Mouse (Mus musculus) testis, postnatal 10 days (tissue): ENCODE measurements around the gene Dock9.

Experiments
- DNase-seq: peaks from one replicate; pipeline ENCODE4 v3.0.0; 2021; ENCODE audit warnings: low spot score

Gene Dock9

DNA sequence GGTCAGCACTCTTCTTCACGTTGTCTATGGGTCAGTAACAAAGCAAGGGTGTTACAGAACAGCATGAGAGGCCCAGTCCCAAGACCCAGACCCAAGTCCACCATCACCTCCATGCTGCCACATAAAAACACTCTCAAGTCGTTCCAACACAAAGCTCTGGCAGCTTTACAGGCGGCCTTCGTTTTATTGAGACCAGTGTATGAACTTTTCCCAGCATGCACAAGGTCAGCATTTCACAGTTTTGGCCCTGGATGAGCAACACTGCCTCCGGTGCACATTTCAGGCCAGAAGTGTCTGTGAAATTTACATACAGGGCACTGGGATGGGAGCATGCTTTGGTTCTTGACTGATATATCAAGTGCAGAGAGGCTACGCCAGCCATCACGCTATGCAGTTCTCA lies 6.5 kb downstream of the Dock9 start:
- DNase-seq = no peak

DNA sequence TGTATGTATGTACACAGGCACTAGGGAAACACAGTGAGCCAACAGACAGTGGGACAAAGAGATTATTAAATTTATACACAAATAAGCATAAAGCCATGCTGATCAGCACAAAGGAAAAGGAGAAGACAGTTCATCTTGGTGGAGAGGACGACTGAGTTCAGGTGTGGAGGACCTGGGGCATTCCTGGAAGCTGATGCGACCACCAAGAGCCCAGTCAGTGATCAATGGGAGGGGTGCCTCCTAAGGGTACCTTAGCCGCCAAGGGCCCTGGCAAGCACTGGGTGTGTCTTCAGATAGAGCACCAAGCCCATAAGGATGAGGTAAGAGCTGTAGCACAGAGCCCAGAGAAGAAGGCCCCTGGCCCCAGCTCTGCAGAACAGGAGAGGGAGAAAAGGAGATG lies 8.4 kb downstream of the Dock9 start:
- DNase-seq = no peak

GRCm38 (mm10) chr14:121788451-121788850 lies 9.2 kb downstream of the Dock9 start:
- DNase-seq = no peak

GRCm38 (mm10) chr14:121787430-121787829 lies 10.2 kb downstream of the Dock9 start:
- no peak for DNase-seq

GRCm38 (mm10) chr14:121786900-121787299 lies 10.7 kb downstream of the Dock9 start:
- DNase-seq = no peak

GRCm38 (mm10) chr14:121785394-121785793 lies 12.2 kb downstream of the Dock9 start:
- no peak for DNase-seq

DNA sequence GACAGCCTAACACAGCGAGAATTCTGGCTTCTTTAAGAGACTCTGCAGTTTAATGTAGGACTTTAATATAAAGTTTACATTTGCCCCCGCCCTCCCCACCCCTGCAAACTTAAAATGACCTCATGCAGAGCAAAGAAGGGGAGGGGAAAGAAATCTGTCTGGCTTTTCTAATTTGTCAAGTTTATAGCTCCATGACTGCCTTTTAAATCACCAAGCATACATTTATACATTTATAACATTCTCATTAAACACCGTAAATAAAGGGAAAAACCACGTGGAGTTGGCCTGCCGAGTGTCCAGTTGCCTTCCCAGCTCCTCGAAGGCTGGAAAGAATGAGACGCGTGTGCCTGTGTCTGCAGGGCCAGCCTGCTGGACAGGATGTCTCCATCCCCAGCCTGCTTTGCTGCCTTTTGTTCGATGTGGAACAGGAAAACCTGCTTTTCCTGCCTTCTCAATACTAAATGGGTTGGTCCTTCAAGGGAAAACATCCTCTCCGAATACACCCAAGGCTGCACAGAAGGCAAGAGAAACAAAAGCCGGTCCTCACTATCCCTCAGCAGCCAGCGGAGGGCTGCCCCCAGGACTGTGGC lies 16.6 kb downstream of the Dock9 start:
- DNase-seq = no peak

DNA sequence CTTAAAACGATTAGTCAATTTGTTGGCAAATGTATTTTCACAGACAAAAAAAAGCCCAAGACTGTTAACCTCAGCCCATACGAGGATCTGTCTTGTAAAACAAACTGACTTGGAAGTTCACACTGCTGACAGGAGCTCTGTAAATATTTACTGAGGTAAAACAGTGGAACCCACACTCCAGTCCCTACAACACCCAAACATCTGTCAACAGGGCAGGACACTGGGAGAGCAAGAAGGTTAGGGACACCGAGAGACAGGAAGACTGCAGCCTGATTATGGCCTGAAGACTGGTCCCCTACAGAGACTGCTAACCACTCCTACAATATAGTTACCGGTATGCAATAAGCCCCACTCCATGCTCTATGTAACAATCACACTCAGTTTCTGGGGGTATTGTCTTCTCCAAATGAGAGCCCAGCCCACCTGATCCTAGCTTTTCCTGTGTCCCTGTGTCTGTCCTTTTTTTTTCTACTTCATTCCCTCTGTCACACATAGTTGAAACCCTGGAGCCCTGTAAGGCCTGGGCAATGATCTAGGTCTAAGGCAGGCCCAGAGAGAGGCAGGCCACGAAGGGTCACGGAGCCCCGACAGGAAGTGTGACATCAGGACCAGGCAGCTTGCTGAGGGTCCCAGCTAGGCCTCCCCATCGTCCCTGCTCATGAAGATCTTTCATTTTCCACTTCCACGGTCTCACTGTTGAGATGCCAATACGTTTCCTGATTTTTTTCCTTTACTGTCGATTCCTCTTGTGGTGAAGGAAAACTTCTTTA lies 17.3 kb downstream of the Dock9 start:
- DNase-seq = no peak

DNA sequence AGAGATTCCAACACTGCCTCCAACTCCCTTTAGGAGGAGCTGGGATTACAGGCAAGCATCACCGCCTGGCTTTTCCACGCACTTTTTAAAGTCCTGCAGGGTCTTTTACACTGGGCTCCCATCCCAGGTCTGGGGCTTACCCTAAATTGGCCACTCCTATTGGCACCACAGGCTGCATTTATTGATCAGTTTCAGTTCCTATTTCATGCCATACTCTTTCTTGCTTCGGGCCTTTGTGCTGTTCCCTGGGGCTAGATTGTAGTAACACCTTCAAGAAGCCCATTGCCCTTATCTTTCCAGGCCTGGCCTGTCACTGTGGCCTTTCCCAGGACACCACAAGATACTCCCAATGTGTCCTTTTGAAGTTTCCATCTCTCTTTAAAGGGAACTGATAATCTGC lies 18.0 kb downstream of the Dock9 start:
- no peak for DNase-seq

- no peak for DNase-seq
Observed at GRCm38 (mm10) chr14:121777279-121777831, 20.3 kb downstream of the Dock9 start.

DNA sequence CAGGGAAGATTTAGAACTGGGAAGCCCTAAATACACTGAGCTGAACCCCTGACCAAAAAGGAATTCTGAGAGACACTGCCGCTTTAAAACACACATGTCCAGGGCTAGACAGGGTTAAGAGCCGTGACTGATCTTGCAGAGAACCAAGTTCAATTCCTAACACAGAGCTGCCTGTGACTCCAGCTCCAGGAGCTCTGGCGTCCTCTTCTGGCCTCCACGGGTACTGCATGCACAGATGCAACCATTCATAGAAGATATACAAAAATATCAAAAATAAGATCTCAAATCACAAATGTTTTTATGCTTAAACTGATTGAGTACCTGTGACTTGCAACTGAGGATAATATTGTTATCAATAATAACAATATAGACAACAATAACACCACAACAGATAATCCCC lies 20.9 kb downstream of the Dock9 start:
- DNase-seq = no peak

- no peak for DNase-seq
Observed at GRCm38 (mm10) chr14:121762021-121762452, 35.6 kb downstream of the Dock9 start.

GRCm38 (mm10) chr14:121760403-121760802 lies 37.2 kb downstream of the Dock9 start:
- DNase-seq = no peak

DNA sequence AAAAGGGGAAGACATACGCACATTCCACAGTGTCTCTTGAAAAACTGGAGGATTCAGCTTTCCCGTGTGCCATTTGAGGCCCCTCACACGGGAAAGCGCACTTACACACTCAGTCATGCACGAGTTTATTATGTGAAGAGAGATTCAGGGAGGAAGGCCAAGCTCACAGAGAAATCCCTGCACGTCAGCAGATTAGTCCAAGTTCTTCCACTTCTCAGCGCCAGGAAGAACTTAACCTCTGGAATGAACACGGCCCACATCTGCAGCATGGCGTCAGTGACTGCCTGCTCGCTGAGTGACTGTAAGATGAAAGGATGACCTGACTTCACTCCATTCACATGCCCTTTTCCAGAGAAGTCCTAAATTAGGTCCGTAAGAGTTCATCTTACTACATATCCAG lies 43.5 kb downstream of the Dock9 start:
- DNase-seq = no peak

DNA sequence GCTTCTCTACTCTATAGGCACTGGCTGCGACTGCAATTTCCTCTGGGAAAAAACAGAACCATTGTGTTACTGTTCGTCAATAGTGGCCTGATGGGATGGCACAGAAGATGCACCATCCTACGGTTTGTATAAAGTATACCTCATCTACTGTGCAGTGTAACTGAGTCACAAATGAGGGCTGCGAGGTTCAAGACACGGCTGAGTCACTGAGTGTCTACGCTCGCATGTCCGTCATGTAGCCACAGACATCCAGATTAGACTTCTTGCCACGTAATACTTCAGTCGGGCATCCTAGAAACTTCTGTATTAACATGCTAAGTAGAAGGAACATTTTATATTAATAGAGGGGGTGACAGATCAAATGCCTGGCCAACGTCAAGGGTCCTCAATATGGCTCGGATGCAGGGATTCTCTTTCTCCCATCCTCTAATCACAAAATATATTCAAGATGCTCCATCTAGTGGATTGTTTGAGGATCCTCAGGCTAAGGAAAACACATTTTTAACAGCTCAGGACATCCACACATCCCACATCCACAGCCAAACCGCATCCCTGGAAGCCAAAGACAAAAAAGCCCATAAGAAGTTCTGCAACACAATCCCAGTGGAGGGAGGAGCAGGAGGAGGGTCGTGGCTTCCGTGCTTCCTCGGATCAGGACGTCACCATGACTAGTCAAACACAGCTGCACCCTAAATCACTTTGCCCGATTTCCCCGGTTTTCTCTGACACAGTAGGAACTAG lies 44.8 kb downstream of the Dock9 start:
- no peak for DNase-seq

GRCm38 (mm10) chr14:121749606-121750005 lies 48.0 kb downstream of the Dock9 start:
- DNase-seq = no peak

DNA sequence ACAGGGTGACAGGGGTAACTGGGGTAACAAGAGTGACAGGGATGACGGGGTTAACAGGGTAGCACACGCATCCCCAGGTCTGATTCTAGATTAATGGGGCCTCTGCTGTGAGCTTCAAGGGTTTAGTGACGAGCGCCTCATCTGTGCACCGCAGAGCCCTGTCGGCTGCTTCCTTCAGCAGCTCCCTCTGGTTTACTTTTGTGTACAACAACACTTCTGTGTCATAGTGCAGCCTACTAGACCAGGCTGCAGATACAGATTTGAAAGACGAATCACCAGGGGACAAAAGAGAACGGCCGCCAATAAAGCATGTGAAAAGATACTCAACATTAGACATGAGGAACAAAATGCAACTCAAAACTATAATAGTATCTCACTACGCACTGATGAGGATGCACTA lies 48.6 kb downstream of the Dock9 start:
- no peak for DNase-seq

GRCm38 (mm10) chr14:121747360-121747759 lies 50.3 kb downstream of the Dock9 start:
- DNase-seq = no peak

DNA sequence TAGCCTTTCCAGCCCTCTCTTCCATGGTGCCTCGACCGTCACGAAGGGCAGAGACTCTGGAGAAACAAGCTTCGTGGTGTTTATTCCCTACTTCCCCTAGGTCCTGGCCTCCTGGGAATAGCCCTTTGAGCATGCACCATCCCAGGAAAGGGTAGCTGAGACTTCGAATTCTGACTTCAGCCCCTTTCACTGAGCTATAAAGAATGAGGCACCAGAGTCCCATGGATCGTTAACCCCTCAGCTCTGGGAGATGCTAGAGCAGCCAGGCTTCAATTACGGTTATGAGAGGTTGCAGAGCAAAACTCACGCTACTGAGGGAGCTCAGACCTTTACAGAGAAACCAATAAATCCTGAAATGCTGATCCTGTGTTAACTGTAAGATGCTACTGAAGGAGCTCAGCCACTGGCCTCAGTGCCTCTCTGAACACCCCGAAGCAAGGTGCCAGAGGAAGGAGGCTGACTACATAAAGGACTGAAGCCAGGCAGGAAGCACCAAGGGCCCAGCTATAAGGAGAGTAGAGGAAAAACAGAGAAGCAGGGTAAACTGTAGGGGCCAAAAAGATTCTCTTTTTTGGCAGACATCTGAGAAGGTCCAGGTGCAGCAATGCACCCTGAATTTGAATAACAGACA lies 53.7 kb downstream of the Dock9 start:
- no peak for DNase-seq

DNA sequence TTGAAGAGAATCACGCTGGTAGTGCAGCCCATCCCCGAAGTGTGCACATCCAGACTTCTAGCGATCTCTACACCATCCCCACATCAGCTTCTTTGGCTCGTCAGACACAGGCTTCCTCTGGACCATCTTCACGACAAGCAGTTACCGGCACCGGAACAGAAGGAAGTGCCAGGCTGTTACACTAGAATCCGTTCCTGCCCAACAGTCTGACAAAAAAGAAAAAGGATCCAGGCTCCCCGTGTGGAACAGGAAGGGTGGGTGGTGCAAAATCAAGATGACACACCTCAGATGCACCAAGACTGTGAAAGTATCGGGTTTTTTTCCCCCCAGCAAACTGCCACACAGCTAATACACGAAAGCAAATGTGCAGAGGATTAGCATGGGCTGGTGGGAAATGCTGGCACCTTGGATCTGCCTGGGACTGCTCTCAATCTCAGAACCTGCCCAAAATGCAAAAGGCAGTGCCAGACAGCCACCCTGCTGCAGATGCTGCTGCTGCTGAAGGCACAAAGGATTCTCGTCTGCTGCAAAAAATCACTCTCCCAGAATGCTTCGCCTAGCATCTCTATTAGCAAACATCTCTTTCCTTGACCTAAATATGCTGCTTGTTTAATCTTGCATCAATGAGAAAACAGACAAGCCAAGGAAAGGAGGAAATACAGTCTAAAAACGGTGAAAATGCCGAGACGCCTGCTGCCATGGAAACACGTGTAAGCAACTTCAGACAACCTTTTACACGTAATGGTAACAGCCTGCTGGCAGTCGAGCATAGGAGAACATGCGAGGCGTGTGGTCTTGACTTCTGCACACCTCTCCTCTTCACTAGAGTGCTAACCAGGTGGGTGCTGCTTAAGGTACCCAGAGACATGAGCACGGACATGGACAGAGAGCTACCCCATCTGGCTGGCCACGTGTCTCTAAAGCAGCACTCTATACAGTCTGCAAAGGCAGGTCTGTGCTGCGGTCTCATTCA lies 58.9 kb downstream of the Dock9 start:
- no peak for DNase-seq

DNA sequence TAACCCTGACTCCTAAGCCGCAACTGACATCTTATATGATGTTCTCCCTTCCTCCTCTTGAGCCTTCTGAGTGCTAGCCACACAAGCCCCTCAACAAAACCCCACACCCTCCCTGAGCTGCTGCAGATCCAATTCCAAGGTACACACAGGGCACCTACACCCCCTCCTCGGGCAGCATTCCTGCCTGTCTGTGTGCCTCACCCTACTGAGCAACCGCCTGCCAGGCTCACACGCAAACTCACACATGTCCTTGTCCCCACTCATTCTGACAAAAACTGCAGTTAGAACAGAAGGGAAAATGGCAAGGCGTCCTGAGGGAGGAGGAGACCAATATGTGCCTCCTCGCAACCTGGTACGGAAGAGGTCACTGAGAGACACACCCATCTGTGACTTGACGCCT lies 60.4 kb downstream of the Dock9 start:
- DNase-seq = no peak
